ENCODE assay signal across 9 mouse cellular contexts in the genomic region with DNA sequence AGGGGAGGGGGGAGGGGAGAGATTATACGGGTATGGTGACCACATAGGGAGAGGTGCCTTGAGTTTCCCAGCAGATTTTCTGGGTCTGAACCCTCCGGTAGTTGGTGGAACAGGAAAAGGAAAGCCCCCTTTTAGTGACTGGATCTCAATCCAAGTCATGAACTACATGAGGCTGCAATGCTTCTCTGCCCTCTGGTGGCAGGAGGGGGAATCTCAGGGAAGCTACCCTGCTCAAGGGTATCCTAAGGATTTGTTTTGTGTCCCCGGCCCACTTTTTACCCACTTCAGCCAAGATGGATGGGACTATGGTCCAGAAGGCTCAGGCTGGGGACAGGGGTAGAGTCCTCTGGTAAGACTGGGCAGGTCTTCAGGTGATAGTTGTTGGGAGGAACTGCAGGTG. TPM values are rescaled to one million over a fixed set of nuclear protein-coding genes. Genes with fewer than 3 reads are reported as not detected.
DNase-seq lines count a peak whose midpoint lies in the region; ATAC-seq lines count a peak whose summit lies in the region.
"Had no signal": no experiment of that assay in that cellular context is flagged by ENCODE, and none has a peak within 500 bp of the region (broad histone marks: within the 10 kb centered on the region; RNA-seq: fewer than 3 reads in every experiment).

No protein-coding gene starts in this region.

- H3K4me1 ChIP-seq in neural tube, embryonic 15.5 days, result peaks cover 6% of the 10 kb centered on the region
- peaks cover 23% of the 10 kb centered on the region for H3K4me1 ChIP-seq in liver, embryonic 13.5 days (replicated peaks)

- no peaks in the 10 kb centered on the region for H3K9me3 ChIP-seq in neural tube, embryonic 15.5 days (replicated peaks)
- H3K9me3 ChIP-seq in liver, embryonic 13.5 days (replicated peaks), result no peaks in the 10 kb centered on the region
- H3K9me3 ChIP-seq: lung, embryonic 15.5 days had no signal

- no peaks in the 10 kb centered on the region for H3K36me3 ChIP-seq in neural tube, embryonic 15.5 days
- no peaks in the 10 kb centered on the region for H3K36me3 ChIP-seq in liver, embryonic 13.5 days
- H3K36me3 ChIP-seq: lung, embryonic 15.5 days had no signal

- WGBS in neural tube, embryonic 15.5 days, result 27% methylated on average over 3 of the region's 3 CpGs
- 5% methylated on average over 3 of the region's 3 CpGs for WGBS in liver, embryonic 13.5 days (ENCODE audit: insufficient replicate concordance)

- H3K4me2 ChIP-seq in neural tube, embryonic 15.5 days, result no peak overlapping the region
- no peak overlapping the region for H3K4me2 ChIP-seq in liver, embryonic 13.5 days
- H3K4me2 ChIP-seq: lung, embryonic 15.5 days had no signal

- no peak overlapping the region for H3K27ac ChIP-seq in neural tube, embryonic 15.5 days (replicated peaks)
- H3K27ac ChIP-seq in liver, embryonic 13.5 days, result no peak overlapping the region
- H3K27ac ChIP-seq: lung, embryonic 15.5 days had no signal

- H3K4me3 ChIP-seq in neural tube, embryonic 15.5 days (replicated peaks), result no peak overlapping the region
- H3K4me3 ChIP-seq in liver, embryonic 13.5 days (replicated peaks), result no peak overlapping the region
- H3K4me3 ChIP-seq: lung, embryonic 15.5 days had no signal

- peaks cover 29% of the 10 kb centered on the region for H3K27me3 ChIP-seq in neural tube, embryonic 15.5 days (replicated peaks)
- peaks cover 23% of the 10 kb centered on the region for H3K27me3 ChIP-seq in liver, embryonic 13.5 days

- DNase-seq in neural tube, embryonic 10.5 days (ENCODE audit: extremely low spot score, low spot score), result peak; percentile 71
- peak; percentile 68 for DNase-seq in adipocyte (ENCODE audit: low spot score)
- peak; percentile 82 for DNase-seq in embryo, embryonic 10.5 days (ENCODE audit: low spot score)
- DNase-seq in kidney, adult 11 months, result peak; percentile 31
- peak; percentile 36 for DNase-seq in liver, embryonic 13.5 days
- peak; percentile 42 for DNase-seq in ovary, postnatal 14 days (ENCODE audit: low spot score)

- H3K9ac ChIP-seq in neural tube, embryonic 15.5 days (replicated peaks), result no peak overlapping the region
- no peak overlapping the region for H3K9ac ChIP-seq in liver, embryonic 13.5 days
- H3K9ac ChIP-seq: lung, embryonic 15.5 days had no signal

- no peak for ATAC-seq in neural tube, embryonic 15.5 days (ENCODE audit: low FRiP score)
- no peak for ATAC-seq in liver, embryonic 13.5 days (ENCODE audit: low read depth)
- ATAC-seq in monocyte, adult 5-6 weeks (replicated peaks; ENCODE audit: insufficient number of reproducible peaks, low FRiP score, low TSS enrichment, poor library complexity, severe bottlenecking), result no peak

RNA-seq across cellular contexts. Expression of a gene that starts 2.7 kb away (rescaled TPM):
- not detected in 2 replicates for polyA plus RNA-seq in neural tube, embryonic 15.5 days (2015; fragmentation: Nextera tagmentation; extraction: Ambion mirVana)
- polyA plus RNA-seq in liver, embryonic 13.5 days (2015; fragmentation: Nextera tagmentation; extraction: Ambion mirVana), result not detected in 2 replicates
- total RNA-seq in monocyte, adult 5-6 weeks (2017), result 0.11 to 1.6 TPM (median 1.1 TPM) in 3 replicates
- polyA plus RNA-seq: lung, embryonic 15.5 days had no signal

RNA-seq across cellular contexts. Expression of a gene that starts 5.2 kb away (rescaled TPM):
- 18.2 and 23.1 TPM in 2 replicates for polyA plus RNA-seq in neural tube, embryonic 15.5 days (2015; fragmentation: Nextera tagmentation; extraction: Ambion mirVana)
- polyA plus RNA-seq in liver, embryonic 13.5 days (2015; fragmentation: Nextera tagmentation; extraction: Ambion mirVana), result 2.7 and 2.8 TPM in 2 replicates
- 141 to 443 TPM (median 158 TPM) in 3 replicates for total RNA-seq in monocyte, adult 5-6 weeks (2017)

RNA-seq across cellular contexts. Expression of a gene that starts 21.8 kb away (rescaled TPM):
- polyA plus RNA-seq in neural tube, embryonic 15.5 days (2015; fragmentation: Nextera tagmentation; extraction: Ambion mirVana), result 0.60 and 0.72 TPM in 2 replicates
- polyA plus RNA-seq in liver, embryonic 13.5 days (2015; fragmentation: Nextera tagmentation; extraction: Ambion mirVana), result 29.4 and 32.4 TPM in 2 replicates
- 0.10 TPM in 1 of 3 replicates, not detected in the others for total RNA-seq in monocyte, adult 5-6 weeks (2017)

Comparison
In these comparisons a context has a peak if more than half of its experiments do, and no peak if none do; other contexts are left out.
1. DNase-seq: peak in every context shown above with its lines; median percentile 82 in embryo, embryonic 10.5 days; 71 in neural tube, embryonic 10.5 days; 68 in adipocyte; 42 in ovary, postnatal 14 days; 36 in liver, embryonic 13.5 days; 31 in kidney, adult 11 months.
2. RNA of a gene that starts 21.8 kb away (polyA plus RNA-seq): 29.4 to 32.4 TPM in liver, embryonic 13.5 days; 0.60 to 0.72 TPM in neural tube, embryonic 15.5 days; every median in the first group is over 10 times any median in the second.